Comparison of ENCODE assay signal across 10 mouse cellular contexts in genomic region chr14:121225804-121226203, GRCm38 (mm10).
DNase-seq lines count a peak whose midpoint lies in the region; ATAC-seq and TF ChIP-seq lines count a peak whose summit lies in the region.
"Had no signal": no experiment of that assay in that cellular context is flagged by ENCODE, and none has a peak within 500 bp of the region (broad histone marks: within the 10 kb centered on the region; RNA-seq: fewer than 3 reads in every experiment).

No protein-coding gene starts in this region.

- no peaks in the 10 kb centered on the region for H3K9me3 ChIP-seq in kidney, postnatal 0 days (replicated peaks; ENCODE audit: low read length)
- no peaks in the 10 kb centered on the region for H3K9me3 ChIP-seq in kidney, embryonic 14.5 days (ENCODE audit: control insufficient read depth, low read length)
- H3K9me3 ChIP-seq in heart, embryonic 10.5 days = no peaks in the 10 kb centered on the region
- H3K9me3 ChIP-seq in limb, embryonic 15.5 days = no peaks in the 10 kb centered on the region
- no peaks in the 10 kb centered on the region for H3K9me3 ChIP-seq in midbrain, embryonic 11.5 days (ENCODE audit: control insufficient read depth, low read length)
- H3K9me3 ChIP-seq: neural tube, embryonic 13.5 days had no signal

- H3K4me1 ChIP-seq in kidney, postnatal 0 days (replicated peaks; ENCODE audit: insufficient read depth, low read length) = peaks cover 9% of the 10 kb centered on the region; the same call in 1 of the 2 replicates
- peaks cover 12% of the 10 kb centered on the region for H3K4me1 ChIP-seq in kidney, embryonic 14.5 days (ENCODE audit: control insufficient read depth, insufficient read depth, low read length)
- H3K4me1 ChIP-seq in heart, embryonic 10.5 days = peaks cover 18% of the 10 kb centered on the region
- peaks cover 10% of the 10 kb centered on the region for H3K4me1 ChIP-seq in limb, embryonic 15.5 days
- no peaks in the 10 kb centered on the region for H3K4me1 ChIP-seq in midbrain, embryonic 11.5 days (ENCODE audit: control insufficient read depth, insufficient read depth, low read length)
- H3K4me1 ChIP-seq: megakaryocyte, embryonic 14.5 days; neural tube, embryonic 13.5 days had no signal

- ATAC-seq in kidney, postnatal 0 days (replicated peaks; ENCODE audit: low FRiP score, low read depth) = no peak
- no peak for ATAC-seq in kidney, embryonic 14.5 days (ENCODE audit: low FRiP score, low TSS enrichment)
- ATAC-seq in limb, embryonic 15.5 days (ENCODE audit: insufficient number of reproducible peaks, low FRiP score, low TSS enrichment, low read depth) = no peak
- ATAC-seq in midbrain, embryonic 11.5 days (ENCODE audit: low FRiP score) = no peak

- peak; percentile 45 for DNase-seq in kidney, postnatal 0 days (ENCODE audit: low spot score)
- peak; percentile 64 for DNase-seq in brain, adult 2 months (ENCODE audit: low read depth, low spot score)
- DNase-seq in heart, embryonic 10.5 days (ENCODE audit: low spot score) = no peak
- DNase-seq in midbrain, embryonic 11.5 days (ENCODE audit: low spot score, missing footprints) = no peak
- no peak for DNase-seq in cerebellum, adult 9-10 months
- DNase-seq: kidney, adult 9 months had no signal

- no peak overlapping the region for H3K4me3 ChIP-seq in kidney, postnatal 0 days (replicated peaks; ENCODE audit: low read depth, low read length)
- H3K4me3 ChIP-seq in kidney, embryonic 14.5 days (ENCODE audit: low read length) = no peak overlapping the region
- no peak overlapping the region for H3K4me3 ChIP-seq in heart, embryonic 10.5 days
- H3K4me3 ChIP-seq in limb, embryonic 15.5 days = no peak overlapping the region
- H3K4me3 ChIP-seq in midbrain, embryonic 11.5 days (ENCODE audit: low read depth, low read length) = no peak overlapping the region
- H3K4me3 ChIP-seq: megakaryocyte, embryonic 14.5 days; neural tube, embryonic 13.5 days had no signal

- no peak overlapping the region for H3K9ac ChIP-seq in kidney, postnatal 0 days (ENCODE audit: low read depth, low read length)
- H3K9ac ChIP-seq in kidney, embryonic 14.5 days (ENCODE audit: low read depth, low read length) = no peak overlapping the region
- H3K9ac ChIP-seq in limb, embryonic 15.5 days = no peak overlapping the region
- H3K9ac ChIP-seq in midbrain, embryonic 11.5 days (ENCODE audit: low read length) = no peak overlapping the region
- H3K9ac ChIP-seq: neural tube, embryonic 13.5 days had no signal

- peaks cover 21% of the 10 kb centered on the region for H3K36me3 ChIP-seq in kidney, postnatal 0 days (ENCODE audit: insufficient read depth, low read length)
- H3K36me3 ChIP-seq in kidney, embryonic 14.5 days (ENCODE audit: control insufficient read depth, insufficient read depth, low read length) = peaks cover 41% of the 10 kb centered on the region
- H3K36me3 ChIP-seq in heart, embryonic 10.5 days = peaks cover 46% of the 10 kb centered on the region
- peaks cover 40% of the 10 kb centered on the region for H3K36me3 ChIP-seq in limb, embryonic 15.5 days
- H3K36me3 ChIP-seq in midbrain, embryonic 11.5 days (ENCODE audit: control insufficient read depth, insufficient read depth, low read length) = no peaks in the 10 kb centered on the region

- H3K4me2 ChIP-seq in kidney, postnatal 0 days (ENCODE audit: low read length) = no peak overlapping the region
- no peak overlapping the region for H3K4me2 ChIP-seq in kidney, embryonic 14.5 days (replicated peaks; ENCODE audit: low read depth, low read length)
- no peak overlapping the region for H3K4me2 ChIP-seq in limb, embryonic 15.5 days
- H3K4me2 ChIP-seq in midbrain, embryonic 11.5 days = no peak overlapping the region
- H3K4me2 ChIP-seq: neural tube, embryonic 13.5 days had no signal

- no peaks in the 10 kb centered on the region for H3K27me3 ChIP-seq in kidney, postnatal 0 days (ENCODE audit: insufficient read depth, low read length)
- H3K27me3 ChIP-seq in kidney, embryonic 14.5 days (ENCODE audit: control insufficient read depth, insufficient read depth, low read length) = no peaks in the 10 kb centered on the region
- H3K27me3 ChIP-seq in heart, embryonic 10.5 days (ENCODE audit: insufficient read depth, poor library complexity, severe bottlenecking) = no peaks in the 10 kb centered on the region
- H3K27me3 ChIP-seq in limb, embryonic 15.5 days = no peaks in the 10 kb centered on the region
- H3K27me3 ChIP-seq in midbrain, embryonic 11.5 days (ENCODE audit: control insufficient read depth, insufficient read depth, low read length) = no peaks in the 10 kb centered on the region
- H3K27me3 ChIP-seq: megakaryocyte, embryonic 14.5 days; neural tube, embryonic 13.5 days had no signal

- H3K27ac ChIP-seq in kidney, postnatal 0 days = no peak overlapping the region
- H3K27ac ChIP-seq in kidney, embryonic 14.5 days (ENCODE audit: low read depth, low read length) = no peak overlapping the region
- peak overlapping the region; percentile 88 for H3K27ac ChIP-seq in heart, embryonic 10.5 days
- H3K27ac ChIP-seq in limb, embryonic 15.5 days = peak overlapping the region; percentile 33
- no peak overlapping the region for H3K27ac ChIP-seq in midbrain, embryonic 11.5 days (ENCODE audit: low read depth, low read length)
- H3K27ac ChIP-seq: neural tube, embryonic 13.5 days had no signal

- TF ChIP-seq CTCF in kidney, postnatal 0 days (IDR thresholded peaks at IDR 0.05; ENCODE audit: low read depth) = no peak

- WGBS in kidney, postnatal 0 days = 37% methylated on average over 11 of the region's 11 CpGs
- 36% methylated on average over 11 of the region's 11 CpGs for WGBS in kidney, embryonic 14.5 days
- WGBS in heart, embryonic 10.5 days = 38% methylated on average over 11 of the region's 11 CpGs
- 41% methylated on average over 11 of the region's 11 CpGs for WGBS in limb, embryonic 15.5 days
- 90% methylated on average over 11 of the region's 11 CpGs for WGBS in midbrain, embryonic 11.5 days

Comparison
In these comparisons a context has a peak if more than half of its experiments do, and no peak if none do; other contexts are left out.
1. DNase-seq: peak in kidney, postnatal 0 days (single experiment) and brain, adult 2 months (single experiment); none in heart, embryonic 10.5 days (single experiment), midbrain, embryonic 11.5 days (single experiment) and cerebellum, adult 9-10 months (single experiment).
2. H3K27ac ChIP-seq: peak in heart, embryonic 10.5 days (single experiment) and limb, embryonic 15.5 days (single experiment); none in kidney, postnatal 0 days (single experiment), kidney, embryonic 14.5 days (single experiment) and midbrain, embryonic 11.5 days (single experiment).